Mouse (Mus musculus): ENCODE measurements around the gene Sept9.

Gene Sept9

GRCm38 (mm10) chr11:117344339-117345021 lies 145.0 kb downstream of the Sept9 start:
- no peak for DNase-seq (ENCODE audit: low spot score in 2 of 2)

- peak in 1 of 2 experiments; percentile 50 for DNase-seq (ENCODE audit: low spot score in 2 of 2)
Measured at GRCm38 (mm10) chr11:117345022-117345765, 145.7 kb downstream of the Sept9 start.

GRCm38 (mm10) chr11:117347256-117347655 lies 147.8 kb downstream of the Sept9 start:
- DNase-seq (ENCODE audit: low spot score in 2 of 2) = no peak

- no peak for DNase-seq (ENCODE audit: low spot score in 2 of 2)
Measured at GRCm38 (mm10) chr11:117348429-117349103, 149.1 kb downstream of the Sept9 start.

GRCm38 (mm10) chr11:117349429-117350363 lies 150.2 kb downstream of the Sept9 start:
- peak in 1 of 2 experiments; percentile 56 for DNase-seq (ENCODE audit: low spot score in 2 of 2)

- no peak for DNase-seq (ENCODE audit: low spot score in 2 of 2)
Measured at GRCm38 (mm10) chr11:117350462-117351222, 151.2 kb downstream of the Sept9 start.

- DNase-seq (ENCODE audit: low spot score in 2 of 2) = no peak
Measured at GRCm38 (mm10) chr11:117353126-117353525, 153.7 kb downstream of the Sept9 start.

GRCm38 (mm10) chr11:117354107-117354506 lies 154.6 kb downstream of the Sept9 start:
- DNase-seq (ENCODE audit: low spot score in 2 of 2) = no peak

GRCm38 (mm10) chr11:117356937-117357336 lies 157.5 kb downstream of the Sept9 start:
- DNase-seq (ENCODE audit: low spot score in 2 of 2) = no peak

- DNase-seq (ENCODE audit: low spot score in 2 of 2) = peak; percentile 86 to 95
Measured at GRCm38 (mm10) chr11:117357916-117358639, 158.6 kb downstream of the Sept9 start.

GRCm38 (mm10) chr11:117359161-117359560 lies 159.7 kb downstream of the Sept9 start:
- DNase-seq (ENCODE audit: low spot score in 2 of 2) = no peak

- peak; percentile 57 to 80 for DNase-seq (ENCODE audit: low spot score in 2 of 2)
Measured at GRCm38 (mm10) chr11:117359870-117360269, 160.4 kb downstream of the Sept9 start.

- no peak for DNase-seq (ENCODE audit: low spot score in 2 of 2)
Measured at GRCm38 (mm10) chr11:117360561-117360960, 161.1 kb downstream of the Sept9 start.

GRCm38 (mm10) chr11:117362307-117362706 lies 162.8 kb downstream of the Sept9 start:
- no peak for DNase-seq (ENCODE audit: low spot score in 2 of 2)

- no peak for DNase-seq (ENCODE audit: low spot score in 2 of 2)
Measured at GRCm38 (mm10) chr11:117363918-117364317, 164.5 kb downstream of the Sept9 start.

GRCm38 (mm10) chr11:117366426-117366825 lies 167.0 kb downstream of the Sept9 start:
- DNase-seq (ENCODE audit: low spot score in 2 of 2) = peak in 1 of 2 experiments; percentile 66

- no peak for DNase-seq (ENCODE audit: low spot score in 2 of 2)
Measured at GRCm38 (mm10) chr11:117366861-117367357, 167.4 kb downstream of the Sept9 start.

GRCm38 (mm10) chr11:117367937-117368336 lies 168.5 kb downstream of the Sept9 start:
- DNase-seq (ENCODE audit: low spot score in 2 of 2) = no peak

- no peak for DNase-seq (ENCODE audit: low spot score in 2 of 2)
Measured at GRCm38 (mm10) chr11:117369347-117369746, 169.9 kb downstream of the Sept9 start.
